Mouse (Mus musculus) layer of hippocampus, adult 8-10 months (tissue): Measurements from ENCODE around the gene Zfp638. TPM values are rescaled to one million over a fixed set of nuclear protein-coding genes. Genes with fewer than 3 reads are reported as not detected.

ENCODE experiments used
- DNase-seq, 2 experiments: peaks; one replicate each; pipeline ENCODE4 v3.0.0; 2022; ENCODE audit warnings: low spot score in 2 of 2
- total RNA-seq, 4 experiments: library from RNA; stranded (reverse); gene quantifications; 2 replicates each; pipeline ENCODE4 v1.2.4; 2022

Zfp638 gene
- total RNA-seq, 4 experiments from 2014 or later: 115 to 150 (median 133) TPM

- no peak for DNase-seq
Measured at GRCm38 (mm10) chr6:83890281-83891015, 23.5 kb downstream of the Zfp638 start.

GRCm38 (mm10) chr6:83891251-83891650 lies 24.3 kb downstream of the Zfp638 start:
- DNase-seq: no peak

- DNase-seq: no peak
Measured at GRCm38 (mm10) chr6:83891687-83892086, 24.8 kb downstream of the Zfp638 start.

GRCm38 (mm10) chr6:83893086-83893485 lies 26.2 kb downstream of the Zfp638 start:
- no peak for DNase-seq

- no peak for DNase-seq
Measured at GRCm38 (mm10) chr6:83893584-83893983, 26.7 kb downstream of the Zfp638 start.

GRCm38 (mm10) chr6:83899142-83899541 lies 32.2 kb downstream of the Zfp638 start:
- no peak for DNase-seq

GRCm38 (mm10) chr6:83905276-83905675 lies 38.4 kb downstream of the Zfp638 start:
- no peak for DNase-seq

GRCm38 (mm10) chr6:83906659-83907058 lies 39.8 kb downstream of the Zfp638 start:
- DNase-seq: no peak

- no peak for DNase-seq
Measured at GRCm38 (mm10) chr6:83908386-83908785, 41.5 kb downstream of the Zfp638 start.

GRCm38 (mm10) chr6:83913710-83914109 lies 46.8 kb downstream of the Zfp638 start:
- DNase-seq: no peak

- peak; percentile 96 to 99 for DNase-seq
Measured at GRCm38 (mm10) chr6:83914183-83914719, 47.3 kb downstream of the Zfp638 start.

GRCm38 (mm10) chr6:83914720-83915271 lies 47.9 kb downstream of the Zfp638 start:
- DNase-seq: no peak

- no peak for DNase-seq
Measured at GRCm38 (mm10) chr6:83927418-83927817, 60.5 kb downstream of the Zfp638 start.

GRCm38 (mm10) chr6:83928225-83928624 lies 61.3 kb downstream of the Zfp638 start:
- DNase-seq: no peak

GRCm38 (mm10) chr6:83939492-83939891 lies 72.6 kb downstream of the Zfp638 start:
- DNase-seq: no peak

GRCm38 (mm10) chr6:83942806-83943205 lies 75.9 kb downstream of the Zfp638 start:
- DNase-seq: no peak

- DNase-seq: no peak
Measured at GRCm38 (mm10) chr6:83953603-83954002, 86.7 kb downstream of the Zfp638 start.

- no peak for DNase-seq
Measured at GRCm38 (mm10) chr6:83987642-83988041, 120.7 kb downstream of the Zfp638 start.

GRCm38 (mm10) chr6:84002716-84003115 lies 135.8 kb downstream of the Zfp638 start:
- no peak for DNase-seq

GRCm38 (mm10) chr6:84004295-84004694 lies 137.4 kb downstream of the Zfp638 start:
- no peak for DNase-seq

GRCm38 (mm10) chr6:84008363-84009171 lies 141.7 kb downstream of the Zfp638 start, which contains the start of gene Dysf:
Dysf (plus strand) TSS chr6:84008590.
- no peak for DNase-seq
